8 mouse cellular contexts compared by ENCODE assay signal in genomic region chrX:20059381-20059971, GRCm38 (mm10). TPM values are rescaled to one million over a fixed set of nuclear protein-coding genes. Genes with fewer than 3 reads are reported as not detected.
DNase-seq lines count a peak whose midpoint lies in the region; ATAC-seq lines count a peak whose summit lies in the region.

TSS of gene Chst7 (plus strand) at chrX:20059560.

- H3K4me3 ChIP-seq in hindbrain, embryonic 13.5 days = peak within 1 kb of the TSS; percentile 48

- peaks cover 6% of the 10 kb centered on the region; the same call in 1 of the 2 replicates for H3K4me1 ChIP-seq in hindbrain, embryonic 13.5 days (replicated peaks)

- peak; percentile 80 to 89 for DNase-seq in adrenal gland, adult (ENCODE audit: inconsistent age in 2 of 2, low spot score in 1 of 2)
- DNase-seq in cerebellum, postnatal 36 days = peak; percentile 13 to 22
- DNase-seq in gastrocnemius, adult 18-20 months (ENCODE audit: low spot score) = peak; percentile 61
- DNase-seq in layer of hippocampus, postnatal 36 days = peak; percentile 11 to 30
- DNase-seq in lung, postnatal 14 days = peak; percentile 74
- DNase-seq in retina, postnatal 1 day = peak; percentile 68

- H3K27me3 ChIP-seq in hindbrain, embryonic 13.5 days = peaks cover 10% of the 10 kb centered on the region

- WGBS in hindbrain, embryonic 13.5 days = 22% methylated on average over 40 of the region's 40 CpGs

- ATAC-seq in hindbrain, embryonic 13.5 days (ENCODE audit: low FRiP score) = peak; percentile 74
- ATAC-seq in monocyte, adult 5-6 weeks (replicated peaks; ENCODE audit: insufficient number of reproducible peaks, low FRiP score, low TSS enrichment, poor library complexity, severe bottlenecking) = no peak

- no peak within 1 kb of the TSS for H3K27ac ChIP-seq in hindbrain, embryonic 13.5 days

- H3K4me2 ChIP-seq in hindbrain, embryonic 13.5 days = peak within 1 kb of the TSS; percentile 70

- H3K9me3 ChIP-seq in hindbrain, embryonic 13.5 days = no peaks in the 10 kb centered on the region

- peak within 1 kb of the TSS; percentile 60 for H3K9ac ChIP-seq in hindbrain, embryonic 13.5 days

- no peaks in the 10 kb centered on the region for H3K36me3 ChIP-seq in hindbrain, embryonic 13.5 days

RNA-seq across cellular contexts. Expression of gene Chst7, which starts in this region (rescaled TPM):
- total RNA-seq in gastrocnemius, adult 18-20 months (2021) = 1 to 10 TPM; 1.3 to 1.5 TPM
- 4.1 and 4.9 TPM in 2 replicates for polyA plus RNA-seq in hindbrain, embryonic 13.5 days (2015; fragmentation: Nextera tagmentation; extraction: Ambion mirVana)
- total RNA-seq in layer of hippocampus, postnatal 36 days (2021) = 1 to 10 TPM; 2.5 to 3.8 TPM
- total RNA-seq in monocyte, adult 5-6 weeks (2017) = 0.39 to 0.57 TPM in 2 of 3 replicates, not detected in the other

Comparison
In these comparisons a context has a peak if more than half of its experiments do, and no peak if none do; other contexts are left out.
1. DNase-seq: peak in every context shown above with its lines; median percentile 84 in adrenal gland, adult; 74 in lung, postnatal 14 days; 68 in retina, postnatal 1 day; 61 in gastrocnemius, adult 18-20 months; 20 in layer of hippocampus, postnatal 36 days; 18 in cerebellum, postnatal 36 days.